Comparison of ENCODE assay signal across 8 mouse cellular contexts in genomic region chr2:26309739-26310138, GRCm38 (mm10). TPM values are rescaled to one million over a fixed set of nuclear protein-coding genes. Genes with fewer than 3 reads are reported as not detected.
A peak's percentile ranks its signal among the peaks of the same experiment; 100 is the strongest.
DNase-seq lines count a peak whose midpoint lies in the region; ATAC-seq lines count a peak whose summit lies in the region.

No protein-coding gene starts in this region.

- no peak overlapping the region for H3K9ac ChIP-seq in embryonic facial prominence, embryonic 13.5 days
- no peak overlapping the region for H3K9ac ChIP-seq in intestine, embryonic 15.5 days

- peaks cover 38% of the 10 kb centered on the region for H3K4me1 ChIP-seq in embryonic facial prominence, embryonic 13.5 days
- H3K4me1 ChIP-seq in intestine, embryonic 15.5 days (replicated peaks): peaks cover 23% of the 10 kb centered on the region

- peak overlapping the region; percentile 97 for H3K27ac ChIP-seq in embryonic facial prominence, embryonic 13.5 days
- peak overlapping the region; percentile 72 for H3K27ac ChIP-seq in intestine, embryonic 15.5 days

- 2% methylated on average over 10 of the region's 10 CpGs for WGBS in embryonic facial prominence, embryonic 13.5 days
- 17% methylated on average over 10 of the region's 10 CpGs for WGBS in intestine, embryonic 15.5 days

- H3K4me2 ChIP-seq in embryonic facial prominence, embryonic 13.5 days: peak overlapping the region; percentile 44
- no peak overlapping the region; the same call in 1 of the 2 replicates for H3K4me2 ChIP-seq in intestine, embryonic 15.5 days (replicated peaks)

- no peaks in the 10 kb centered on the region for H3K9me3 ChIP-seq in embryonic facial prominence, embryonic 13.5 days
- H3K9me3 ChIP-seq in intestine, embryonic 15.5 days: no peaks in the 10 kb centered on the region

- H3K27me3 ChIP-seq in embryonic facial prominence, embryonic 13.5 days: no peaks in the 10 kb centered on the region
- H3K27me3 ChIP-seq in intestine, embryonic 15.5 days (replicated peaks): no peaks in the 10 kb centered on the region

- DNase-seq in Muller cell, postnatal 12 days (ENCODE audit: inconsistent ontology term): peak; percentile 97
- DNase-seq in lung, postnatal 25 days (ENCODE audit: low spot score): peak; percentile 44
- DNase-seq in layer of hippocampus, adult 11-12 months (ENCODE audit: low spot score): no peak
- DNase-seq in urinary bladder, postnatal 14 days (ENCODE audit: low spot score): no peak
- no peak for DNase-seq in adrenal gland, postnatal 25 days

- peak; percentile 88 for ATAC-seq in embryonic facial prominence, embryonic 13.5 days (ENCODE audit: insufficient number of reproducible peaks, insufficient read depth, low FRiP score, low TSS enrichment, low read depth)
- ATAC-seq in intestine, embryonic 15.5 days: peak; percentile 82
- no peak for ATAC-seq in erythroid progenitor cell, adult 5-6 weeks (replicated peaks; ENCODE audit: low FRiP score, poor library complexity, severe bottlenecking)

- no peak overlapping the region; the same call in 1 of the 2 replicates for H3K4me3 ChIP-seq in embryonic facial prominence, embryonic 13.5 days
- H3K4me3 ChIP-seq in intestine, embryonic 15.5 days (replicated peaks): no peak overlapping the region

- H3K36me3 ChIP-seq in embryonic facial prominence, embryonic 13.5 days: no peaks in the 10 kb centered on the region
- no peaks in the 10 kb centered on the region for H3K36me3 ChIP-seq in intestine, embryonic 15.5 days

RNA-seq across cellular contexts. Expression of gene Gpsm1, which starts 5.6 kb away (rescaled TPM):
- polyA plus RNA-seq in embryonic facial prominence, embryonic 13.5 days (2015; fragmentation: Nextera tagmentation; extraction: Ambion mirVana): 54.8 and 57.0 TPM in 2 replicates
- 26.7 and 26.8 TPM in 2 replicates for polyA plus RNA-seq in intestine, embryonic 15.5 days (2015; fragmentation: Nextera tagmentation; extraction: Ambion mirVana)
- total RNA-seq in erythroid progenitor cell, adult 5-6 weeks (2015; ENCODE audit: low replicate concordance): not detected in 2 replicates
- total RNA-seq in erythroid progenitor cell, adult 5-6 weeks (2017; ENCODE audit: low replicate concordance): 0.13 and 1.4 TPM in 2 replicates
- total RNA-seq in adrenal gland, postnatal 25 days (2021): 17.5 and 17.7 TPM in 2 replicates

RNA-seq across cellular contexts. Expression of gene Ccdc187, which starts 15.4 kb away (rescaled TPM):
- 0.10 and 0.28 TPM in 2 replicates for polyA plus RNA-seq in embryonic facial prominence, embryonic 13.5 days (2015; fragmentation: Nextera tagmentation; extraction: Ambion mirVana)
- polyA plus RNA-seq in intestine, embryonic 15.5 days (2015; fragmentation: Nextera tagmentation; extraction: Ambion mirVana): 0.36 and 0.37 TPM in 2 replicates
- total RNA-seq in erythroid progenitor cell, adult 5-6 weeks (2015; ENCODE audit: low replicate concordance): not detected in 2 replicates
- not detected in 2 replicates for total RNA-seq in erythroid progenitor cell, adult 5-6 weeks (2017; ENCODE audit: low replicate concordance)
- 0.62 and 1.5 TPM in 2 replicates for total RNA-seq in adrenal gland, postnatal 25 days (2021)

RNA-seq across cellular contexts. Expression of gene Dnlz, which starts 42.2 kb away (rescaled TPM):
- polyA plus RNA-seq in embryonic facial prominence, embryonic 13.5 days (2015; fragmentation: Nextera tagmentation; extraction: Ambion mirVana): 31.4 and 32.1 TPM in 2 replicates
- polyA plus RNA-seq in intestine, embryonic 15.5 days (2015; fragmentation: Nextera tagmentation; extraction: Ambion mirVana): 23.6 and 24.7 TPM in 2 replicates
- total RNA-seq in erythroid progenitor cell, adult 5-6 weeks (2015; ENCODE audit: low replicate concordance): 0.72 and 0.84 TPM in 2 replicates
- 1.8 and 2.7 TPM in 2 replicates for total RNA-seq in erythroid progenitor cell, adult 5-6 weeks (2017; ENCODE audit: low replicate concordance)
- 20.5 and 21.1 TPM in 2 replicates for total RNA-seq in adrenal gland, postnatal 25 days (2021)

RNA-seq across cellular contexts. Expression of gene Card9, which starts 51.0 kb away (rescaled TPM):
- 0.81 and 1.3 TPM in 2 replicates for polyA plus RNA-seq in embryonic facial prominence, embryonic 13.5 days (2015; fragmentation: Nextera tagmentation; extraction: Ambion mirVana)
- polyA plus RNA-seq in intestine, embryonic 15.5 days (2015; fragmentation: Nextera tagmentation; extraction: Ambion mirVana): 0.79 and 0.91 TPM in 2 replicates
- 10.9 TPM in 1 of 2 replicates, not detected in the other for total RNA-seq in erythroid progenitor cell, adult 5-6 weeks (2015; ENCODE audit: low replicate concordance)
- total RNA-seq in erythroid progenitor cell, adult 5-6 weeks (2017; ENCODE audit: low replicate concordance): 11.3 and 16.9 TPM in 2 replicates
- 0.97 TPM in 1 of 2 replicates, not detected in the other for total RNA-seq in adrenal gland, postnatal 25 days (2021)

Comparison
In these comparisons a context has a peak if more than half of its experiments do, and no peak if none do; other contexts are left out.
1. DNase-seq: peak in Muller cell, postnatal 12 days (single experiment) and lung, postnatal 25 days (single experiment); none in layer of hippocampus, adult 11-12 months (single experiment), urinary bladder, postnatal 14 days (single experiment) and adrenal gland, postnatal 25 days (single experiment).